Mouse (Mus musculus): ENCODE measurements at regions not wholly inside any gene's neighbourhood (a gene's known extent, or its start where the extent isn't known, plus 50 kb on each side); places are given as distances from the start of the nearest gene placed in this dataset.

DNA sequence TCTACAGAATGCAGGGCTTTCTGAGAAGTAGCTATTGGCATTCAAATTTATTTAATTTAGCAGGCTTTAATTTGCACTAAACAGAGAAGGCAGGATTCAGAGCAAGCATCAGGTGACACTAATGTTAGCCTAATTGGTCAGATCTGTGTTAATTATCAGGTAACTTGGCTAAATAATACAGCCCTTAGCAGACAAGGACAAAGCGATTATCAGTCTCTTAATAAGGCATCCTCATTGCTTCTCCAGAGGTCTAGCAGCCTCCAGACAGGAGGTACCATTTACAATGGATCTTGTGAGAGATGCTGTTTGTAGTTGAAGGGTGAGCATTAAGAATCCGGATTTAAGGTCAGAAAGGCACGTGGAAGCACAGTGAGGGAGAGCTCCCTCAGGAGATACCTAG lies 253.7 kb upstream of the Fam92a start:
- TF ChIP-seq POLR2A (IDR thresholded peaks at IDR 0.05; ENCODE audit: borderline replicate concordance, control insufficient read depth, low read depth, low read length) (no peak), CTCF (IDR thresholded peaks at IDR 0.05; ENCODE audit: control insufficient read depth, insufficient read depth, low read length) (no peak)

Data from bone marrow, adult 2 months (tissue).